Mouse (Mus musculus): Measurements from ENCODE around the gene Slc44a3.

GRCm38 (mm10) chr3:121535813-121536504 lies 3.8 kb upstream of the Slc44a3 start:
- TF ChIP-seq CTCF (IDR thresholded peaks at IDR 0.05; ENCODE audit: low read depth) (peak; percentile 71), EP300 (IDR thresholded peaks at IDR 0.05; ENCODE audit: low read depth) (no peak)
